Mouse (Mus musculus): ENCODE data around the gene Snx18.
A peak's percentile ranks its signal among the peaks of the same experiment; 100 is the strongest.

DNA sequence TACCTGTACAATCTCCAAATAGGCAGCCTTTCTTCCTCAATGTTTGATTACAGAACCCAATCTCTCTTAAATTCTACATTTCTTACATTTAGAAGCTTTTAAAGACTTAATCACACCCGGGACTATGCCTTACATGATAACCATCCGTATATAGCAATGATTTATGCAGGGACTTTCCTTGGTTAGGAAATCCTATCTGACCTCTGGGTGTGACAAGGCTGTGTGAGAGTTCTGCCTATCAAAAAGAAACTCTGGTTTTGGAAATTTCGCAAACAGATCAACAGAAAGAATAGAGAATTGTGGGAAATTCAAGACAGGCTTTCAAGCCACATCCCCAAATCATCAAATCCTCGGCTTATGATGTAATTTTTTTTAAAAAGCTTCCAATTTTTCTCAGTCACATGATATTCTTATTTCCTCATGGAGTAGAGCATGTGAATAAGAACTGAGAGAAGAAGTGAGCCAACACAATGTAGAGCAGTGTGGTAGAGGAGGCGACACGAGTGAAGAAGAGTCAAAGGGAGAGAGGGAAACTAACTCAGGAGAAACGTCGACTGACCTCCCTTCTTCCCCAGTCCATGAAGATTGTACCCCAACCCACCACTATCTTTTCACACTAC is 70.4 kb downstream of the Snx18 start:
- TF ChIP-seq POLR2A (IDR thresholded peaks at IDR 0.05; ENCODE audit: insufficient read length, low read depth) (no peak), E2F4 (IDR thresholded peaks at IDR 0.05; ENCODE audit: insufficient read depth) (no peak), MYOG (IDR thresholded peaks at IDR 0.05; ENCODE audit: control insufficient read depth in 1 of 3, insufficient read depth in 1 of 3, insufficient read length in 2 of 3, low read depth in 2 of 3) (no peak), USF1 (IDR thresholded peaks at IDR 0.05; ENCODE audit: low read depth) (no peak), SRF (IDR thresholded peaks at IDR 0.05; ENCODE audit: control insufficient read depth, insufficient read length, low read depth) (no peak), POLR2AphosphoS2 (IDR thresholded peaks at IDR 0.05; ENCODE audit: insufficient read length, low read depth) (no peak), CEBPB (IDR thresholded peaks at IDR 0.05; ENCODE audit: insufficient read depth, poor library complexity, severe bottlenecking) (peak; percentile 56; the same call in 1 of the 2 replicates), REST (IDR thresholded peaks at IDR 0.05; ENCODE audit: insufficient read depth, insufficient read length) (no peak), MYOD1 (IDR thresholded peaks at IDR 0.05; ENCODE audit: control insufficient read depth in 1 of 3, insufficient read length in 2 of 3, low read depth in 2 of 3) (no peak), MAX (IDR thresholded peaks at IDR 0.05; ENCODE audit: low read depth) (no peak), TCF12 (IDR thresholded peaks at IDR 0.05; ENCODE audit: insufficient read depth, poor library complexity, severe bottlenecking) (no peak)
